Mouse (Mus musculus) stomach, postnatal 0 days (tissue): ENCODE data around the gene Rita1. TPM values are rescaled to one million over a fixed set of nuclear protein-coding genes. Genes with fewer than 3 reads are reported as not detected.
A peak's percentile ranks its signal among the peaks of the same experiment; 100 is the strongest.

Experiments
- ATAC-seq: fragments of 200-750 bp; cut with Nextera tagmentation; 2 replicates; pipeline ENCODE4 v1.8.0; 2017; ENCODE audit not compliant: low FRiP score, low TSS enrichment
- DNase-seq: peaks from one replicate; pipeline ENCODE4 v3.0.0-alpha.2; 2016; ENCODE audit warnings: low spot score
- H3K27ac ChIP-seq: fragments of 300-500 bp; sonication (generic); replicated peaks from 2 replicates; pipeline ENCODE4 v1.5.1; 2014; ENCODE audit warnings: mild to moderate bottlenecking, control low read depth
- H3K27me3 ChIP-seq: fragments of 300-500 bp; sonication (generic); 2 replicates; pipeline ENCODE4 v1.6.1; 2014; ENCODE audit warnings: low read length; ENCODE audit not compliant: control insufficient read depth, insufficient read depth
- H3K36me3 ChIP-seq: fragments of 300-500 bp; sonication (generic); 2 replicates; pipeline ENCODE4 v1.6.1; 2014; ENCODE audit warnings: low read length, mixed read lengths; ENCODE audit not compliant: control insufficient read depth, insufficient read depth
- H3K4me1 ChIP-seq: fragments of 300-500 bp; sonication (generic); replicated peaks from 2 replicates; pipeline ENCODE4 v1.6.1; 2014; ENCODE audit warnings: antibody characterized with exemption; ENCODE audit not compliant: control insufficient read depth, insufficient read depth
- H3K4me2 ChIP-seq: fragments of 300-500 bp; sonication (generic); replicated peaks from 2 replicates; pipeline ENCODE4 v1.6.1; 2014; ENCODE audit warnings: low read depth, mild to moderate bottlenecking, control low read depth, moderate library complexity
- H3K4me3 ChIP-seq: fragments of 300-500 bp; sonication (generic); 2 replicates; pipeline ENCODE4 v1.5.1; 2014; ENCODE audit warnings: low read depth, low read length, control low read depth
- H3K9ac ChIP-seq: fragments of 300-500 bp; sonication (generic); 2 replicates; pipeline ENCODE4 v1.6.1; 2014; ENCODE audit warnings: mild to moderate bottlenecking, low read length, control low read depth, mixed read lengths
- H3K9me3 ChIP-seq: fragments of 300-500 bp; sonication (generic); 2 replicates; pipeline ENCODE4 v1.6.1; 2016; ENCODE audit warnings: low read length; ENCODE audit not compliant: control insufficient read depth
- CTCF ChIP-seq: IDR thresholded peaks from 2 replicates; pipeline ENCODE4 v1.5.1; 2016; ENCODE audit warnings: antibody characterized with exemption, low read depth, mild to moderate bottlenecking, moderate library complexity
- EP300 ChIP-seq: optimal IDR thresholded peaks from 2 replicates; pipeline ENCODE3; 2016; ENCODE audit warnings: antibody characterized with exemption
- WGBS: fragments of 180-500 bp; shearing (Covaris S2); extraction: QIAGEN DNeasy Blood & Tissue Kit; methylation state at CpG from one replicate; pipeline ENCODE4 v1.1.7; 2014; 5-methylcytosine and 5-hydroxymethylcytosine counted together
- polyA plus RNA-seq: library from polyadenylated mRNA; unstranded; fragments of >200 nt; fragmentation: Nextera tagmentation; extraction: Ambion mirVana; gene quantifications from 2 replicates; pipeline ENCODE4 v1.2.1, GENCODE M21; 2015

The Rita1 gene
- polyA plus RNA-seq, 1 experiment from 2014 or later: 12.1 TPM

GRCm38 (mm10) chr5:120634131-120634530, 21.7 kb upstream of the Rita1 start, which contains the start of gene Cfap73:
Cfap73 (minus strand) TSS chr5:120634235.
- H3K4me2 ChIP-seq: no peak within 1 kb of the TSS
- no peaks in the 10 kb centered on the region for H3K36me3 ChIP-seq
- no peak for DNase-seq
- H3K9ac ChIP-seq: no peak within 1 kb of the TSS
- no peaks in the 10 kb centered on the region for H3K4me1 ChIP-seq
- 45% methylated on average over 9 of the region's 9 CpGs for WGBS
- ATAC-seq: no peak
- no peak within 1 kb of the TSS for H3K4me3 ChIP-seq
- no peak within 1 kb of the TSS for H3K27ac ChIP-seq
- H3K27me3 ChIP-seq: no peaks in the 10 kb centered on the region
- no peaks in the 10 kb centered on the region for H3K9me3 ChIP-seq
- TF ChIP-seq EP300 (no peak), CTCF (no peak)

- no peak for ATAC-seq
- no peak overlapping the region for H3K4me3 ChIP-seq
These were observed 19.5 kb upstream of the Rita1 start for GRCm38 (mm10) chr5:120631892-120632291.

GRCm38 (mm10) chr5:120631128-120631527, 18.7 kb upstream of the Rita1 start:
- no peaks in the 10 kb centered on the region for H3K36me3 ChIP-seq
- WGBS: 6% methylated on average over 29 of the region's 29 CpGs
- no peaks in the 10 kb centered on the region for H3K27me3 ChIP-seq
- DNase-seq (no peak), ATAC-seq (no peak)
- no peak overlapping the region for H3K9ac ChIP-seq
- H3K4me3 ChIP-seq: no peak overlapping the region; the same call in 1 of the 2 replicates
- H3K4me2 ChIP-seq: no peak overlapping the region
- no peak overlapping the region for H3K27ac ChIP-seq
- H3K4me1 ChIP-seq: no peaks in the 10 kb centered on the region
- no peaks in the 10 kb centered on the region for H3K9me3 ChIP-seq
- TF ChIP-seq EP300 (no peak), CTCF (no peak)

More at GRCm38 (mm10) chr5:120631892-120632291, 19.5 kb upstream of the Rita1 start:
- DNase-seq: no peak
- no peaks in the 10 kb centered on the region for H3K4me1 ChIP-seq
- H3K36me3 ChIP-seq: no peaks in the 10 kb centered on the region
- no peaks in the 10 kb centered on the region for H3K27me3 ChIP-seq
- no peak overlapping the region for H3K27ac ChIP-seq
- 94% methylated on average over 5 of the region's 5 CpGs for WGBS
- TF ChIP-seq EP300 (no peak), CTCF (peak; percentile 27; the same call in 1 of the 2 replicates)
- H3K4me2 ChIP-seq: no peak overlapping the region
- no peak overlapping the region for H3K9ac ChIP-seq
- H3K9me3 ChIP-seq: no peaks in the 10 kb centered on the region

GRCm38 (mm10) chr5:120628624-120629023, 16.2 kb upstream of the Rita1 start:
- no peak for DNase-seq
- no peak for ATAC-seq
- no peak overlapping the region for H3K9ac ChIP-seq

GRCm38 (mm10) chr5:120627515-120628300, 15.3 kb upstream of the Rita1 start:
- H3K36me3 ChIP-seq: peaks cover 14% of the 10 kb centered on the region
- no peak overlapping the region for H3K27ac ChIP-seq
- TF ChIP-seq CTCF: no peak
- no peak for TF ChIP-seq EP300
- DNase-seq (no peak), ATAC-seq (no peak)
- 89% methylated on average over 15 of the region's 15 CpGs for WGBS
- no peaks in the 10 kb centered on the region for H3K9me3 ChIP-seq
- no peak overlapping the region for H3K4me3 ChIP-seq
- H3K4me2 ChIP-seq: no peak overlapping the region
- H3K27me3 ChIP-seq: no peaks in the 10 kb centered on the region
- no peak overlapping the region for H3K9ac ChIP-seq
- H3K4me1 ChIP-seq: no peaks in the 10 kb centered on the region

More at GRCm38 (mm10) chr5:120628624-120629023, 16.2 kb upstream of the Rita1 start:
- Histone ChIP-seq H3K27me3 (no peaks in the 10 kb centered on the region), H3K4me1 (no peaks in the 10 kb centered on the region), H3K4me2 (no peak overlapping the region), H3K36me3 (peaks cover 10% of the 10 kb centered on the region), H3K4me3 (no peak overlapping the region), H3K9me3 (no peaks in the 10 kb centered on the region), H3K27ac (no peak overlapping the region)
- 40% methylated on average over 7 of the region's 7 CpGs for WGBS
- TF ChIP-seq EP300 (no peak), CTCF (no peak)

GRCm38 (mm10) chr5:120626399-120626798, 14.0 kb upstream of the Rita1 start:
- no peak overlapping the region for H3K9ac ChIP-seq
- H3K27me3 ChIP-seq: no peaks in the 10 kb centered on the region
- no peaks in the 10 kb centered on the region for H3K4me1 ChIP-seq
- H3K36me3 ChIP-seq: peaks cover 23% of the 10 kb centered on the region
- ATAC-seq (peak; percentile 66), DNase-seq (peak; percentile 82)
- no peaks in the 10 kb centered on the region for H3K9me3 ChIP-seq
- TF ChIP-seq EP300 (no peak), CTCF (no peak)
- H3K4me3 ChIP-seq: no peak overlapping the region
- WGBS: 46% methylated on average over 19 of the region's 19 CpGs
- H3K27ac ChIP-seq: no peak overlapping the region
- no peak overlapping the region for H3K4me2 ChIP-seq
